Mouse (Mus musculus): ENCODE measurements around the gene Macrod1.

DNA sequence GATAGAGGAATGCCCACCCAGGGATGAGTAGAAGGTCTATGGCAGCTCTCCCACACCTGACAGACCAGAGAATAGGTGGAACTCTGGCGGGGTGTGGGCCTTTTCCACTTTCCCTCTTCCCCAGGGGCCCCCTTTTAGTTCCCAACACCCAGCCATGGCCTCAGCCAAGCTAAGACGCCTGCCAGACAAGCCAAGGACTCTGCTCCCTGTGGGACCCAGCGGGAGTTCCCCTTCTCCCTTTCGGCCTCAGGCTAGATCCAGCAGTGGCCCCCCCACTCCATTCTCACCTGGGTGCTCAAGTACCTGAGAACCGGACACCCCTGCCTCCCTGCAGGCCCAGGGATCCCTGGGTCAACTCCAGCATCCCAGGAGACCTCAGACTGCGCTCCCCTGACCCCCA, 165.6 kb downstream of the Macrod1 start:
- no peak for TF ChIP-seq CTCF (IDR thresholded peaks at IDR 0.05; ENCODE audit: low read depth, low read length)
- no peak for TF ChIP-seq POLR2A (IDR thresholded peaks at IDR 0.05; ENCODE audit: borderline replicate concordance, low read depth, low read length)

All from bone marrow macrophage, adult 2 months (primary cell).